Mouse (Mus musculus) left cerebral cortex, postnatal 36 days (tissue): ENCODE results near the gene Qser1. TPM values are rescaled to one million over a fixed set of nuclear protein-coding genes. Genes with fewer than 3 reads are reported as not detected.

Experiments used
- total RNA-seq, 2 experiments: library from RNA; stranded (reverse); gene quantifications; 2 replicates each; pipeline ENCODE4 v1.2.3; 2021

Gene Qser1
- total RNA-seq, 2 experiments from 2014 or later = 8.6 to 10.5 TPM

Other genes starting within 250 kb of the Qser1 start
- 10 to 100 TPM; 33.4 to 53.1 TPM for gene Cstf3, start 226.2 kb downstream of the Qser1 start, total RNA-seq
- gene Tcp11l1, start 104.6 kb downstream of the Qser1 start, total RNA-seq = 10 to 100 TPM; 38.5 to 40.7 TPM
- gene Pin1rt1, start 100.4 kb downstream of the Qser1 start, total RNA-seq = not detected
- 1 to 10 TPM in 1 of 2 experiments, under 1 TPM in 1; 0.96 to 1.7 TPM for gene Depdc7, start 73.9 kb downstream of the Qser1 start, total RNA-seq
- gene Prrg4, start 33.1 kb upstream of the Qser1 start, total RNA-seq = under 1 TPM; 0.25 to 0.57 TPM
- gene Ccdc73, start 51.0 kb upstream of the Qser1 start, total RNA-seq = 1 to 10 TPM in 1 of 2 experiments, not detected in 1; 2.8 TPM
- gene Eif3m, start 200.3 kb upstream of the Qser1 start, total RNA-seq = 10 to 100 TPM; 83.5 to 85.4 TPM